Mouse (Mus musculus): ENCODE measurements around the gene Chrm3. TPM values are rescaled to one million over a fixed set of nuclear protein-coding genes. Genes with fewer than 3 reads are reported as not detected.

Chrm3 gene
- polyA plus RNA-seq, 1 experiment, result not detected

- no peak for TF ChIP-seq GATA1 (IDR thresholded peaks at IDR 0.05; ENCODE audit: borderline replicate concordance, low read length)
- no peak for TF ChIP-seq FLI1 (IDR thresholded peaks at IDR 0.05; ENCODE audit: low read length)
- Histone ChIP-seq H3K4me3 (replicated peaks) (no peak overlapping the region), H3K4me1 (peaks cover 8% of the 10 kb centered on the region), H3K36me3 (replicated peaks; ENCODE audit: low read length) (no peaks in the 10 kb centered on the region), H3K9me3 (no peaks in the 10 kb centered on the region), H3K27me3 (replicated peaks) (peaks cover 4% of the 10 kb centered on the region)
These were observed 337.5 kb downstream of the Chrm3 start for GRCm38 (mm10) chr13:10023112-10023511.

- Histone ChIP-seq H3K4me3 (replicated peaks) (no peak overlapping the region), H3K4me1 (peaks cover 8% of the 10 kb centered on the region), H3K9me3 (no peaks in the 10 kb centered on the region), H3K27me3 (replicated peaks) (peaks cover 6% of the 10 kb centered on the region), H3K36me3 (replicated peaks; ENCODE audit: low read length) (no peaks in the 10 kb centered on the region)
- no peak for TF ChIP-seq FLI1 (IDR thresholded peaks at IDR 0.05; ENCODE audit: low read length)
- no peak for TF ChIP-seq GATA1 (IDR thresholded peaks at IDR 0.05; ENCODE audit: borderline replicate concordance, low read length)
These were observed 341.4 kb downstream of the Chrm3 start for GRCm38 (mm10) chr13:10019252-10019651.

DNA sequence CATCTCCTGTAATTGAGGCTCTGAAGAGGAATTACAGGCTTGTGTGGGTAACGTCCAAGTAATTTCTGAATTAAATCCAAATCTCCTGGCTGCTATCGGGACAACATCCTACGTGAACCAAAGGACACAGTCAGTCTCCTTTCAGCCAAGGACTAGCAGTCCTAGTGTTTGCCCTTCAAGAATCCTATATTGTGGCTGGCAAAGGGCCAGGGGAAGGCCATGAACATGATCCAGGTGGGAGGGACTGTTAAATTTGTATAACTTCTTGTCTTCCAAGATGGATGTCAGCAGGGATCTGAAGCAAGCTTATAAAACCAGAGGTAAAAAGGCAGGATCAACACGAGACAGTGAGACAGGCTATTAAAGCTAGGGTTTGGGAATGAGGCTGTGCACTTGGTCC, 357.7 kb downstream of the Chrm3 start:
- no peaks in the 10 kb centered on the region for H3K9me3 ChIP-seq
- H3K4me1 ChIP-seq, result no peaks in the 10 kb centered on the region
- no peak for TF ChIP-seq FLI1 (IDR thresholded peaks at IDR 0.05; ENCODE audit: low read length)
- TF ChIP-seq GATA1 (IDR thresholded peaks at IDR 0.05; ENCODE audit: borderline replicate concordance, low read length), result no peak
- H3K4me3 ChIP-seq (replicated peaks), result no peak overlapping the region
- H3K27me3 ChIP-seq (replicated peaks), result no peaks in the 10 kb centered on the region
- H3K36me3 ChIP-seq (replicated peaks; ENCODE audit: low read length), result no peaks in the 10 kb centered on the region

DNA sequence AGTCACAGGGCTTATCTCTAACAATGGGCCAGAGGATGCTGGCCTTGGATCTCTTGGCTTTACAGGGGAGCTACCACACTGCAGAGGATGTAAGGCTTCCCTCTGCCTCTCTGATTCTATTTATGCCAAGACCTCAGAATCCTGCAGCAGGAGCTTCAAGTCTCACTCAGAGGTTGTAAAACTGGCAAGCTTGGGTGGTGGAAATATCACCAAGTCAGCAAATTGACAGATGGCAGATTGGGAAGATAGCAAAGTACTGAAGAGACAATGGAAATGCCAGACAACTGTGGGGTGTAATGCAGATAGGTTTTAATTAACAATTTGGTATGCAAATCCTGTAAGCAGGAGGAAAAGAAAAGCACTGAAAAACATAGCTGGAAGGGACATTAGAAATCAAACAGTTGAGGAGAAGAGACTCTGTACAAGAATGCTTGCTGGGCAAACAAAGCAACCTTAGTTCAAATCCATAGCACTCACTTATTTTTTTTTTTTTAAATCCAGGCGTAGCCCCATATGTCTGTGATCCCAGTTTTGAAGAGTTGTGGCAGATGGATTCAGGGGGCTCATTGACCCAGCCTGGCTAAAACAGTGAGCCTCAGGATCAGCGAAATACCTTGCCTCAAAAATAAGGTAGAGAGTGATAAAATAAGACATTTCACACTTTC, 362.9 kb downstream of the Chrm3 start:
- H3K36me3 ChIP-seq (replicated peaks; ENCODE audit: low read length), result no peaks in the 10 kb centered on the region

GRCm38 (mm10) chr13:9995852-9996251, 364.8 kb downstream of the Chrm3 start:
- Histone ChIP-seq H3K4me3 (replicated peaks) (no peak overlapping the region), H3K27me3 (replicated peaks) (no peaks in the 10 kb centered on the region), H3K9me3 (no peaks in the 10 kb centered on the region), H3K4me1 (no peaks in the 10 kb centered on the region), H3K36me3 (replicated peaks; ENCODE audit: low read length) (no peaks in the 10 kb centered on the region)
- TF ChIP-seq FLI1 (IDR thresholded peaks at IDR 0.05; ENCODE audit: low read length), result no peak
- TF ChIP-seq GATA1 (IDR thresholded peaks at IDR 0.05; ENCODE audit: borderline replicate concordance, low read length), result no peak

More for the DNA sequence above, 362.9 kb downstream of the Chrm3 start:
- H3K27me3 ChIP-seq (replicated peaks), result no peaks in the 10 kb centered on the region
- H3K4me1 ChIP-seq, result no peaks in the 10 kb centered on the region
- no peaks in the 10 kb centered on the region for H3K9me3 ChIP-seq
- TF ChIP-seq FLI1 (IDR thresholded peaks at IDR 0.05; ENCODE audit: low read length) (no peak), GATA1 (IDR thresholded peaks at IDR 0.05; ENCODE audit: borderline replicate concordance, low read length) (no peak)
- H3K4me3 ChIP-seq (replicated peaks), result no peak overlapping the region

- Histone ChIP-seq H3K9me3 (no peaks in the 10 kb centered on the region), H3K36me3 (replicated peaks; ENCODE audit: low read length) (no peaks in the 10 kb centered on the region), H3K27me3 (replicated peaks) (peaks cover 2% of the 10 kb centered on the region), H3K4me3 (replicated peaks) (no peak overlapping the region), H3K4me1 (no peaks in the 10 kb centered on the region)
- no peak for TF ChIP-seq FLI1 (IDR thresholded peaks at IDR 0.05; ENCODE audit: low read length)
- TF ChIP-seq GATA1 (IDR thresholded peaks at IDR 0.05; ENCODE audit: borderline replicate concordance, low read length), result no peak
These were observed 367.1 kb downstream of the Chrm3 start for GRCm38 (mm10) chr13:9993571-9993970.

DNA sequence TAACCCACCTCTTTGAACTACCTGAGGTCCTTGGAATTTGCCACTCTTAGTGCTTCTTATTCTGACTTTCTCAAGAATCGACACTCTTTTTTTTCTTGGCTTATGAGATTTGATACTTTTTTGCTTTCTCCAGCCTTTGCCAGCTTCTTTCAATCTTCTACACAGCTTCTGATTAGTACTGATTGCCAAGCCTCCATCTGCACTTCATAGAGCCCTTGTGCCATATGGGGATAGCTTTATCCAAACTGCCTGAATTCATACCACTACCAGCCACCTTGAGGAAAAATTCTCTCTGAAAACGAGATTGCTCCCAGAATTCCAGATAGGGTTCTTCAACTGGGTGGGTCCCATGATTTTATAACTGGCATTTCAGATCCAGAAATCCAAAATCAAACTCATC, 368.0 kb downstream of the Chrm3 start:
- Histone ChIP-seq H3K4me3 (replicated peaks) (no peak overlapping the region), H3K36me3 (replicated peaks; ENCODE audit: low read length) (no peaks in the 10 kb centered on the region), H3K27me3 (replicated peaks) (peaks cover 2% of the 10 kb centered on the region), H3K4me1 (no peaks in the 10 kb centered on the region), H3K9me3 (no peaks in the 10 kb centered on the region)
- no peak for TF ChIP-seq GATA1 (IDR thresholded peaks at IDR 0.05; ENCODE audit: borderline replicate concordance, low read length)
- no peak for TF ChIP-seq FLI1 (IDR thresholded peaks at IDR 0.05; ENCODE audit: low read length)

- no peak for TF ChIP-seq GATA1 (IDR thresholded peaks at IDR 0.05; ENCODE audit: borderline replicate concordance, low read length)
- no peak for TF ChIP-seq FLI1 (IDR thresholded peaks at IDR 0.05; ENCODE audit: low read length)
- no peaks in the 10 kb centered on the region for H3K4me1 ChIP-seq
- H3K36me3 ChIP-seq (replicated peaks; ENCODE audit: low read length), result no peaks in the 10 kb centered on the region
- no peaks in the 10 kb centered on the region for H3K9me3 ChIP-seq
- peaks cover 9% of the 10 kb centered on the region for H3K27me3 ChIP-seq (replicated peaks)
- no peak overlapping the region for H3K4me3 ChIP-seq (replicated peaks)
These were observed 375.0 kb downstream of the Chrm3 start for GRCm38 (mm10) chr13:9985648-9986047.

- Histone ChIP-seq H3K36me3 (replicated peaks; ENCODE audit: low read length) (no peaks in the 10 kb centered on the region), H3K4me3 (replicated peaks) (no peak overlapping the region), H3K4me1 (no peaks in the 10 kb centered on the region), H3K9me3 (no peaks in the 10 kb centered on the region), H3K27me3 (replicated peaks) (peaks cover 7% of the 10 kb centered on the region)
- TF ChIP-seq FLI1 (IDR thresholded peaks at IDR 0.05; ENCODE audit: low read length) (no peak), GATA1 (IDR thresholded peaks at IDR 0.05; ENCODE audit: borderline replicate concordance, low read length) (no peak)
These were observed 377.4 kb downstream of the Chrm3 start for GRCm38 (mm10) chr13:9983293-9983692.

DNA sequence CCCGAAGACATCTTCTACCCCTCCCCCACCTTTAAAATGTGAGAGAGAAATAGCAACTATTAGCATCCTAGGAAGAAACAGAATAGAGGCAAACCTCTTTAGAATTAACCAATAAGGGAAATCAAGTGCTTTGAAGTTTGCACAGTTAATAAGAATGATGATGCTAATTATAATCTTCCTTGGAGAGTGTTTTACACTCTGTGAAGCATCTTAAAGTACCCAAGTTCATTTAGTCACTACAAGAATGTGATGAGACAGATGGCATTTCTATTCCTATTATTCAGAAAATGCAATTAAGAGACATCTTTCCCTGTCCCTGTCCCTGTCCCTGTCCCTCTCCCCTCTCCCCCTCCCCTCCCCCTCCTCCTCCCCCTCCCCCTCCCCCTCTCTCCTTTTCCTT, 382.9 kb downstream of the Chrm3 start:
- H3K4me3 ChIP-seq (replicated peaks), result no peak overlapping the region
- H3K36me3 ChIP-seq (replicated peaks; ENCODE audit: low read length), result no peaks in the 10 kb centered on the region
- H3K9me3 ChIP-seq, result no peaks in the 10 kb centered on the region
- no peaks in the 10 kb centered on the region for H3K4me1 ChIP-seq
- peaks cover 3% of the 10 kb centered on the region for H3K27me3 ChIP-seq (replicated peaks)
- no peak for TF ChIP-seq GATA1 (IDR thresholded peaks at IDR 0.05; ENCODE audit: borderline replicate concordance, low read length)
- TF ChIP-seq FLI1 (IDR thresholded peaks at IDR 0.05; ENCODE audit: low read length), result no peak
